Mouse (Mus musculus): ENCODE data around the gene B3galnt1. TPM values are rescaled to one million over a fixed set of nuclear protein-coding genes. Genes with fewer than 3 reads are reported as not detected.

Gene B3galnt1
- polyA plus RNA-seq, 1 experiment from 2014 or later, result 4.3 TPM

GRCm38 (mm10) chr3:69556092-69556778 is 42.5 kb downstream of the B3galnt1 start:
- Histone ChIP-seq H3K9ac (ENCODE audit: low read depth, low read length) (no peak overlapping the region), H3K27ac (ENCODE audit: low read length) (no peak overlapping the region), H3K27me3 (ENCODE audit: control insufficient read depth, insufficient read depth, low read depth, low read length) (no peaks in the 10 kb centered on the region), H3K36me3 (ENCODE audit: control insufficient read depth, insufficient read depth) (no peaks in the 10 kb centered on the region), H3K4me3 (ENCODE audit: low read depth, low read length) (no peak overlapping the region), H3K9me3 (replicated peaks; ENCODE audit: control insufficient read depth, low read length) (no peaks in the 10 kb centered on the region), H3K4me2 (ENCODE audit: low read depth, low read length) (no peak overlapping the region; the same call in 1 of the 2 replicates), H3K4me1 (ENCODE audit: control insufficient read depth, low read depth, low read length) (no peaks in the 10 kb centered on the region)
- peak; percentile 78 for ATAC-seq (ENCODE audit: low read depth)
- 70% methylated on average over 12 of the region's 12 CpGs for WGBS (ENCODE audit: insufficient replicate concordance)

GRCm38 (mm10) chr3:69555511-69555910 is 43.2 kb downstream of the B3galnt1 start:
- Histone ChIP-seq H3K4me1 (ENCODE audit: control insufficient read depth, low read depth, low read length) (no peaks in the 10 kb centered on the region), H3K36me3 (ENCODE audit: control insufficient read depth, insufficient read depth) (no peaks in the 10 kb centered on the region), H3K9me3 (replicated peaks; ENCODE audit: control insufficient read depth, low read length) (no peaks in the 10 kb centered on the region), H3K9ac (ENCODE audit: low read depth, low read length) (no peak overlapping the region), H3K27me3 (ENCODE audit: control insufficient read depth, insufficient read depth, low read depth, low read length) (no peaks in the 10 kb centered on the region), H3K4me2 (ENCODE audit: low read depth, low read length) (no peak overlapping the region), H3K4me3 (ENCODE audit: low read depth, low read length) (no peak overlapping the region), H3K27ac (ENCODE audit: low read length) (no peak overlapping the region)
- WGBS (ENCODE audit: insufficient replicate concordance), result 72% methylated on average over 6 of the region's 6 CpGs
- no peak for ATAC-seq (ENCODE audit: low read depth)

- no peak overlapping the region for H3K4me2 ChIP-seq (ENCODE audit: low read depth, low read length)
- H3K4me1 ChIP-seq (ENCODE audit: control insufficient read depth, low read depth, low read length), result no peaks in the 10 kb centered on the region
- no peaks in the 10 kb centered on the region for H3K9me3 ChIP-seq (replicated peaks; ENCODE audit: control insufficient read depth, low read length)
- no peaks in the 10 kb centered on the region for H3K27me3 ChIP-seq (ENCODE audit: control insufficient read depth, insufficient read depth, low read depth, low read length)
- ATAC-seq (ENCODE audit: low read depth), result no peak
- H3K36me3 ChIP-seq (ENCODE audit: control insufficient read depth, insufficient read depth), result no peaks in the 10 kb centered on the region
- no peak overlapping the region for H3K4me3 ChIP-seq (ENCODE audit: low read depth, low read length)
- H3K27ac ChIP-seq (ENCODE audit: low read length), result no peak overlapping the region
- no peak overlapping the region for H3K9ac ChIP-seq (ENCODE audit: low read depth, low read length)
- WGBS (ENCODE audit: insufficient replicate concordance), result 71% methylated on average over 4 of the region's 4 CpGs
Measured at GRCm38 (mm10) chr3:69549602-69550001, 49.2 kb downstream of the B3galnt1 start.

- Histone ChIP-seq H3K9ac (ENCODE audit: low read depth, low read length) (no peak overlapping the region), H3K4me3 (ENCODE audit: low read depth, low read length) (no peak overlapping the region), H3K4me2 (ENCODE audit: low read depth, low read length) (no peak overlapping the region), H3K4me1 (ENCODE audit: control insufficient read depth, low read depth, low read length) (no peaks in the 10 kb centered on the region), H3K27me3 (ENCODE audit: control insufficient read depth, insufficient read depth, low read depth, low read length) (no peaks in the 10 kb centered on the region), H3K27ac (ENCODE audit: low read length) (no peak overlapping the region), H3K36me3 (ENCODE audit: control insufficient read depth, insufficient read depth) (no peaks in the 10 kb centered on the region), H3K9me3 (replicated peaks; ENCODE audit: control insufficient read depth, low read length) (no peaks in the 10 kb centered on the region)
- WGBS (ENCODE audit: insufficient replicate concordance), result 70% methylated on average over 22 of the region's 22 CpGs
- no peak for ATAC-seq (ENCODE audit: low read depth)
Measured at GRCm38 (mm10) chr3:69548704-69549455, 49.9 kb downstream of the B3galnt1 start.

- Histone ChIP-seq H3K4me2 (ENCODE audit: low read depth, low read length) (no peak overlapping the region), H3K36me3 (ENCODE audit: control insufficient read depth, insufficient read depth) (no peaks in the 10 kb centered on the region), H3K27ac (ENCODE audit: low read length) (no peak overlapping the region), H3K27me3 (ENCODE audit: control insufficient read depth, insufficient read depth, low read depth, low read length) (no peaks in the 10 kb centered on the region), H3K4me3 (ENCODE audit: low read depth, low read length) (no peak overlapping the region), H3K4me1 (ENCODE audit: control insufficient read depth, low read depth, low read length) (no peaks in the 10 kb centered on the region), H3K9me3 (replicated peaks; ENCODE audit: control insufficient read depth, low read length) (no peaks in the 10 kb centered on the region), H3K9ac (ENCODE audit: low read depth, low read length) (no peak overlapping the region)
- no peak for ATAC-seq (ENCODE audit: low read depth)
- WGBS (ENCODE audit: insufficient replicate concordance), result 74% methylated on average over 5 of the region's 5 CpGs
Measured at GRCm38 (mm10) chr3:69545017-69545416, 53.7 kb downstream of the B3galnt1 start.

- WGBS (ENCODE audit: insufficient replicate concordance), result 91% methylated on average over 1 of the region's 1 CpGs
Measured at GRCm38 (mm10) chr3:69543730-69544129, 55.0 kb downstream of the B3galnt1 start.

GRCm38 (mm10) chr3:69542962-69543361 is 55.8 kb downstream of the B3galnt1 start:
- 77% methylated on average over 8 of the region's 8 CpGs for WGBS (ENCODE audit: insufficient replicate concordance)

More at GRCm38 (mm10) chr3:69543730-69544129, 55.0 kb downstream of the B3galnt1 start:
- Histone ChIP-seq H3K9ac (ENCODE audit: low read depth, low read length) (no peak overlapping the region), H3K4me3 (ENCODE audit: low read depth, low read length) (no peak overlapping the region), H3K9me3 (replicated peaks; ENCODE audit: control insufficient read depth, low read length) (no peaks in the 10 kb centered on the region), H3K27ac (ENCODE audit: low read length) (no peak overlapping the region), H3K36me3 (ENCODE audit: control insufficient read depth, insufficient read depth) (no peaks in the 10 kb centered on the region), H3K4me1 (ENCODE audit: control insufficient read depth, low read depth, low read length) (no peaks in the 10 kb centered on the region), H3K4me2 (ENCODE audit: low read depth, low read length) (no peak overlapping the region), H3K27me3 (ENCODE audit: control insufficient read depth, insufficient read depth, low read depth, low read length) (no peaks in the 10 kb centered on the region)
- ATAC-seq (ENCODE audit: low read depth), result no peak

GRCm38 (mm10) chr3:69535941-69536647 is 62.7 kb downstream of the B3galnt1 start:
- Histone ChIP-seq H3K36me3 (ENCODE audit: control insufficient read depth, insufficient read depth) (no peaks in the 10 kb centered on the region), H3K9me3 (replicated peaks; ENCODE audit: control insufficient read depth, low read length) (no peaks in the 10 kb centered on the region), H3K4me1 (ENCODE audit: control insufficient read depth, low read depth, low read length) (no peaks in the 10 kb centered on the region), H3K27ac (ENCODE audit: low read length) (no peak overlapping the region), H3K9ac (ENCODE audit: low read depth, low read length) (no peak overlapping the region), H3K27me3 (ENCODE audit: control insufficient read depth, insufficient read depth, low read depth, low read length) (no peaks in the 10 kb centered on the region), H3K4me2 (ENCODE audit: low read depth, low read length) (no peak overlapping the region), H3K4me3 (ENCODE audit: low read depth, low read length) (no peak overlapping the region)
- ATAC-seq (ENCODE audit: low read depth), result no peak
- WGBS (ENCODE audit: insufficient replicate concordance), result 78% methylated on average over 25 of the region's 25 CpGs

More at GRCm38 (mm10) chr3:69542962-69543361, 55.8 kb downstream of the B3galnt1 start:
- H3K27ac ChIP-seq (ENCODE audit: low read length), result no peak overlapping the region
- no peaks in the 10 kb centered on the region for H3K36me3 ChIP-seq (ENCODE audit: control insufficient read depth, insufficient read depth)
- H3K9ac ChIP-seq (ENCODE audit: low read depth, low read length), result no peak overlapping the region
- no peaks in the 10 kb centered on the region for H3K9me3 ChIP-seq (replicated peaks; ENCODE audit: control insufficient read depth, low read length)
- no peaks in the 10 kb centered on the region for H3K4me1 ChIP-seq (ENCODE audit: control insufficient read depth, low read depth, low read length)
- no peak for ATAC-seq (ENCODE audit: low read depth)
- H3K4me2 ChIP-seq (ENCODE audit: low read depth, low read length), result no peak overlapping the region
- H3K27me3 ChIP-seq (ENCODE audit: control insufficient read depth, insufficient read depth, low read depth, low read length), result no peaks in the 10 kb centered on the region
- H3K4me3 ChIP-seq (ENCODE audit: low read depth, low read length), result no peak overlapping the region

Data from liver, embryonic 16.5 days (tissue).